Mouse (Mus musculus) liver (tissue): ENCODE measurements around the gene Dgkb.

Experiments
- DNase-seq: peaks from one replicate; pipeline ENCODE4 v3.0.0-alpha.2; 2020; ENCODE audit warnings: mixed read lengths

Gene Dgkb

DNA sequence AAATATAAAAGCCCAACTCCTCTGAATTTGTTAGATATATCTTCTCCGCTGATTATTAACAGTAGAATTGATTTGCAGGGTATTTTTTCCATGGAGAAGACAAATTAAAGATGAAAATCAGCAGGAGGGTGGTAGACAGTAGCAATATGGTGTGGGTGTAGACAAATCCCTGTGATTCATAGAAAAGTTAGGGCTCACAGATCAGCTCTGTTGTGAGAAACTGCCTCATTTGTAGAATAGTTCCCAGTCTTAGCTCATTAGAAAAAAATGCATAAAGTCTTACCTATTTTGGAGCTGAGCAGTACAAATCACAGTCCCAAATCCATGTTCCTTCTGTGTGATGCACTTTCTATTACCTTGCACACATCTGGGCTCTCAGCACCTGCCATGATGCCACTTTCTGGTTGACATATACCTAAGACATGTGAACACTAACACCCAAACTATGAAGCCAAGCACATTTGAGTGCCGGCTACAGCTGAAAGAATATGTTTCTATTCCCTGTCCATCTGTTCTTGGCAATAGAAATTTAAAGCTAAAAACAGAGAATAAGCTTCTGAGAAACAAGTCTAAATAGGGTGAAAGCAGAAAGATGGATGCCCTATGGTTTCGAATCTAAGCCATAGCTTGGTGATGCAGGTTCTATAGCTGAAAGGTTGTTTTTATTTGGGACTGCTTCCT is 782.8 kb downstream of the Dgkb start:
- no peak for DNase-seq

DNA sequence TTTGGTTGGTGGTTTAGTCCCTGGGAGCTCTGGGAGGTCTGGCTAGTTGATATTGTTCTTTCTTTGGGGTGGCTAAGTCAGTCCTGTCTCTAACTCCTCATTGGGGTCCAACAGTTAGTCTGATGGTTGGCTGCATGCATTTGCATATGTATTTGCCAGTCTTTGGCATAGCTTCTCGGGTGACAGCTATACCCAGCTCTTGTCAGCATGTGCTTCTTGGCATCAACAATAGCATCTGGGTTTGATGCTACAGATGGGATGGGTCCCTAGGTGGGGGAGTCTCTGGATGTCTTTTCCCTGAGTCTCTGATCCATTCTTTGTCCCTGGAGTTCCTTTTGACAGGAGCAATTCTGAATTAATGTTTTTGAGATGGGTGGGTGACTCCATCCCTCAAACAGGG is 790.6 kb downstream of the Dgkb start:
- DNase-seq = no peak

DNA sequence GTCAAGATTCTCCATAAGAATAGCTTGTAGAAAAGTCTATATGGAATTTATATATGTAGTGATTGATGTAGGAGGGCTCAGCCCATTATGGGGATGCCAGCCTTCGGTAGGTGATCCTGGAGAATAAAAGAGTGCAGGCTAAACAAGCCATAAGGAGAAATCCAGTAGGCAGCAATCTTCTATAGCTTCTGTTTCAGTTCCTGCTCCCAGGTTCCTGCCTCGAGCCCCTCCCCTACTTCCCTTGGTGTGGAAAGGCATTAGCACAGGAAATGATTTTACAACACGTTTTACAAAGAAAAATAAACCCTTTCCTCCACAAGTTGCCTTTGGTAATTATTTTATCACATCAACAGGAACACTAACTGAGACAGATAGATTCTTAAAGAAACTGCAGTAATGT is 850.7 kb downstream of the Dgkb start:
- no peak for DNase-seq
